Mouse (Mus musculus): ENCODE results near the gene Vcan. TPM values are rescaled to one million over a fixed set of nuclear protein-coding genes. Genes with fewer than 3 reads are reported as not detected.

Gene Vcan
- polyA plus RNA-seq, 1 experiment: 1.0 TPM

DNA sequence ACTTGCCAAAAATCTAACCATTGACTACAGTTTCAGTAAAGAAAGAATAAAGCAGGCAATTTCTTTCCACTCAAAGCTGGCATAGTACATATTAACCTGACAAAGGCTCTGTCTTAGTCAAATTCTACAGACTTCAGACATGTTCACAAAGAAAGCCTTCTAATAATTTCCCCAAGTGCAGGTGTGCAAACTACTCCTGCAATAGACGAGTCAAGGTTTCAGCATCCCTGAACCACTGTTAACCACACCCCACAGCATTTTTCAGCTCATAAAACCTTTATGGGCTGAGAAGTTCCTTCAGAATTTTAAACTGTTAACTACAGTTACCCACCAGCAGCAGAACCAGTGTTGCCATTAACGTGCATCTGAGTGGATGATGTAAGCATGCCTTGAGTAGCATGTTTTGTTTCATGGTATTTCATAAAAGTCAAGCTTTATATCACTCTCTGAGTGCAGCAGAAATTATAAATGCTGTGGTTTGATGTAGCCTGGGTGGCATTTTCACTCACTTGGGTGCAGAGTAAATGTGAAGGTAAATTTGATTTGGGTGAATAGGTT lies 42.2 kb downstream of the Vcan start:
- Histone ChIP-seq H3K27ac (ENCODE audit: insufficient read depth, low read length) (no peak overlapping the region), H3K4me1 (ENCODE audit: control insufficient read depth, insufficient read depth, insufficient read length) (no peaks in the 10 kb centered on the region), H3K4me3 (ENCODE audit: extremely low read depth, insufficient read depth, insufficient read length) (no peak overlapping the region), H3K27me3 (ENCODE audit: control insufficient read depth, insufficient read depth, low read length) (no peaks in the 10 kb centered on the region), H3K36me3 (ENCODE audit: control insufficient read depth, insufficient read depth, low read length) (no peaks in the 10 kb centered on the region)
- DNase-seq (ENCODE audit: low read depth in 1 of 2, low spot score in 2 of 2): no peak
- TF ChIP-seq CTCF (IDR thresholded peaks at IDR 0.05; ENCODE audit: extremely low read depth, insufficient read depth, insufficient read length, insufficient replicate concordance): no peak
- no peak for TF ChIP-seq POLR2A (IDR thresholded peaks at IDR 0.05; ENCODE audit: low read depth, low read length)
- WGBS: 84% methylated on average over 2 of the region's 2 CpGs

GRCm38 (mm10) chr13:89692597-89692996 lies 49.7 kb downstream of the Vcan start:
- DNase-seq (ENCODE audit: low read depth in 1 of 2, low spot score in 2 of 2): no peak
- Histone ChIP-seq H3K4me3 (ENCODE audit: extremely low read depth, insufficient read depth, insufficient read length) (no peak overlapping the region), H3K36me3 (ENCODE audit: control insufficient read depth, insufficient read depth, low read length) (no peaks in the 10 kb centered on the region), H3K27ac (ENCODE audit: insufficient read depth, low read length) (no peak overlapping the region), H3K4me1 (ENCODE audit: control insufficient read depth, insufficient read depth, insufficient read length) (no peaks in the 10 kb centered on the region), H3K27me3 (ENCODE audit: control insufficient read depth, insufficient read depth, low read length) (no peaks in the 10 kb centered on the region)
- WGBS: 77% methylated on average over 1 of the region's 1 CpGs
- no peak for TF ChIP-seq POLR2A (IDR thresholded peaks at IDR 0.05; ENCODE audit: low read depth, low read length)
- TF ChIP-seq CTCF (IDR thresholded peaks at IDR 0.05; ENCODE audit: extremely low read depth, insufficient read depth, insufficient read length, insufficient replicate concordance): no peak

GRCm38 (mm10) chr13:89683490-89683889 lies 58.8 kb downstream of the Vcan start:
- H3K27me3 ChIP-seq (ENCODE audit: control insufficient read depth, insufficient read depth, low read length): no peaks in the 10 kb centered on the region; the same call in 1 of the 2 replicates
- no peaks in the 10 kb centered on the region for H3K36me3 ChIP-seq (ENCODE audit: control insufficient read depth, insufficient read depth, low read length)
- TF ChIP-seq CTCF (IDR thresholded peaks at IDR 0.05; ENCODE audit: extremely low read depth, insufficient read depth, insufficient read length, insufficient replicate concordance) (no peak), POLR2A (IDR thresholded peaks at IDR 0.05; ENCODE audit: low read depth, low read length) (no peak)
- no peak overlapping the region for H3K27ac ChIP-seq (ENCODE audit: insufficient read depth, low read length)
- 88% methylated on average over 3 of the region's 3 CpGs for WGBS
- no peak for DNase-seq (ENCODE audit: low read depth in 1 of 2, low spot score in 2 of 2)
- no peak overlapping the region for H3K4me3 ChIP-seq (ENCODE audit: extremely low read depth, insufficient read depth, insufficient read length)
- H3K4me1 ChIP-seq (ENCODE audit: control insufficient read depth, insufficient read depth, insufficient read length): no peaks in the 10 kb centered on the region

- TF ChIP-seq CTCF (IDR thresholded peaks at IDR 0.05; ENCODE audit: extremely low read depth, insufficient read depth, insufficient read length, insufficient replicate concordance): no peak
- TF ChIP-seq POLR2A (IDR thresholded peaks at IDR 0.05; ENCODE audit: low read depth, low read length): no peak
- H3K4me1 ChIP-seq (ENCODE audit: control insufficient read depth, insufficient read depth, insufficient read length): no peaks in the 10 kb centered on the region
- no peaks in the 10 kb centered on the region; the same call in 1 of the 2 replicates for H3K27me3 ChIP-seq (ENCODE audit: control insufficient read depth, insufficient read depth, low read length)
- DNase-seq (ENCODE audit: low read depth in 1 of 2, low spot score in 2 of 2): no peak
- H3K36me3 ChIP-seq (ENCODE audit: control insufficient read depth, insufficient read depth, low read length): no peaks in the 10 kb centered on the region
- no peak overlapping the region for H3K4me3 ChIP-seq (ENCODE audit: extremely low read depth, insufficient read depth, insufficient read length)
- no peak overlapping the region for H3K27ac ChIP-seq (ENCODE audit: insufficient read depth, low read length)
- WGBS: 90% methylated on average over 7 of the region's 7 CpGs
Observed at GRCm38 (mm10) chr13:89682254-89682653, 60.1 kb downstream of the Vcan start.

- H3K36me3 ChIP-seq (ENCODE audit: control insufficient read depth, insufficient read depth, low read length): no peaks in the 10 kb centered on the region
- no peak overlapping the region for H3K4me3 ChIP-seq (ENCODE audit: extremely low read depth, insufficient read depth, insufficient read length)
- no peaks in the 10 kb centered on the region for H3K4me1 ChIP-seq (ENCODE audit: control insufficient read depth, insufficient read depth, insufficient read length)
- WGBS: 92% methylated on average over 6 of the region's 6 CpGs
- DNase-seq (ENCODE audit: low read depth in 1 of 2, low spot score in 2 of 2): no peak
- TF ChIP-seq CTCF (IDR thresholded peaks at IDR 0.05; ENCODE audit: extremely low read depth, insufficient read depth, insufficient read length, insufficient replicate concordance) (no peak), POLR2A (IDR thresholded peaks at IDR 0.05; ENCODE audit: low read depth, low read length) (no peak)
- H3K27me3 ChIP-seq (ENCODE audit: control insufficient read depth, insufficient read depth, low read length): no peaks in the 10 kb centered on the region
- no peak overlapping the region for H3K27ac ChIP-seq (ENCODE audit: insufficient read depth, low read length)
Observed at GRCm38 (mm10) chr13:89679756-89680155, 62.6 kb downstream of the Vcan start.

GRCm38 (mm10) chr13:89670505-89670904 lies 71.8 kb downstream of the Vcan start:
- no peak overlapping the region for H3K4me3 ChIP-seq (ENCODE audit: extremely low read depth, insufficient read depth, insufficient read length)
- TF ChIP-seq CTCF (IDR thresholded peaks at IDR 0.05; ENCODE audit: extremely low read depth, insufficient read depth, insufficient read length, insufficient replicate concordance): no peak
- TF ChIP-seq POLR2A (IDR thresholded peaks at IDR 0.05; ENCODE audit: low read depth, low read length): no peak
- no peaks in the 10 kb centered on the region for H3K4me1 ChIP-seq (ENCODE audit: control insufficient read depth, insufficient read depth, insufficient read length)
- 52% methylated on average over 3 of the region's 3 CpGs for WGBS
- H3K27me3 ChIP-seq (ENCODE audit: control insufficient read depth, insufficient read depth, low read length): no peaks in the 10 kb centered on the region
- no peak overlapping the region for H3K27ac ChIP-seq (ENCODE audit: insufficient read depth, low read length)
- no peaks in the 10 kb centered on the region for H3K36me3 ChIP-seq (ENCODE audit: control insufficient read depth, insufficient read depth, low read length)
- DNase-seq (ENCODE audit: low read depth in 1 of 2, low spot score in 2 of 2): no peak

- Histone ChIP-seq H3K27ac (ENCODE audit: insufficient read depth, low read length) (no peak overlapping the region), H3K36me3 (ENCODE audit: control insufficient read depth, insufficient read depth, low read length) (no peaks in the 10 kb centered on the region), H3K4me3 (ENCODE audit: extremely low read depth, insufficient read depth, insufficient read length) (no peak overlapping the region), H3K27me3 (ENCODE audit: control insufficient read depth, insufficient read depth, low read length) (no peaks in the 10 kb centered on the region), H3K4me1 (ENCODE audit: control insufficient read depth, insufficient read depth, insufficient read length) (no peaks in the 10 kb centered on the region)
- 80% methylated on average over 10 of the region's 10 CpGs for WGBS
- DNase-seq (ENCODE audit: low read depth in 1 of 2, low spot score in 2 of 2): no peak
- TF ChIP-seq CTCF (IDR thresholded peaks at IDR 0.05; ENCODE audit: extremely low read depth, insufficient read depth, insufficient read length, insufficient replicate concordance): no peak
- no peak for TF ChIP-seq POLR2A (IDR thresholded peaks at IDR 0.05; ENCODE audit: low read depth, low read length)
Observed at GRCm38 (mm10) chr13:89668981-89669880, 73.1 kb downstream of the Vcan start.
